Mouse (Mus musculus): ENCODE measurements around the gene Cpt1b.

DNA sequence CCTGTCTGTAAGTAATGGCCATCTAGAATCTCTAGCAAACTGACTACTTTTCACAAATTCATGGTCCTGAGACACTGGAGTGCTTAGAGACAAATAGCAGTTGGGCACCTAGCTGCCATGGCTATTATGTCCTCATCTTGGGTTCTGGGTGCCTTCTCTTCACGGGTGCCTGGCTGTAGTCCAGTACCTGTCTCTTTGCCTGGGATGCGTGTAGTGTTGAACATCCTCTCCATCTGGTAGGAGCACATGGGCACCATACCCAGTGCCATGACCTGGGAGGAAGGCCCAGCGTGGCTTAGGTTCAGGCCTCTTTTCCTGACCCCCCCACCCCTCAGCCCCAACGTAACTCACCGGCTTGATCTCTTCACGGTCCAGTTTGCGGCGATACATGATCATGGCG, 3.7 kb downstream of the Cpt1b start:
- TF ChIP-seq EP300 (IDR thresholded peaks at IDR 0.05) (no peak), CTCF (IDR thresholded peaks at IDR 0.05) (no peak)

All from lung, postnatal 0 days (tissue).